Mouse (Mus musculus): ENCODE measurements around the gene Wdfy2.

GRCm38 (mm10) chr14:62940383-62941074 lies 103.1 kb downstream of the Wdfy2 start:
- TF ChIP-seq CTCF (conservative IDR thresholded peaks at IDR 0.05; ENCODE audit: insufficient read depth, insufficient read length, low read depth, low read length) (no peak), POLR2A (IDR thresholded peaks at IDR 0.05; ENCODE audit: low read depth, low read length) (no peak)

Data from kidney, adult 2 months (tissue).